Mouse (Mus musculus): ENCODE measurements around the gene Rhbdf2. TPM values are rescaled to one million over a fixed set of nuclear protein-coding genes. Genes with fewer than 3 reads are reported as not detected.
A peak's percentile ranks its signal among the peaks of the same experiment; 100 is the strongest.

Gene Rhbdf2
- polyA plus RNA-seq, 1 experiment from 2014 or later, result 3.9 TPM

GRCm38 (mm10) chr11:116579280-116579679 is 47.5 kb downstream of the Rhbdf2 start:
- WGBS, result 94% methylated on average over 3 of the region's 3 CpGs
- Histone ChIP-seq H3K27ac (replicated peaks; ENCODE audit: low read depth, low read length) (no peak overlapping the region), H3K9me3 (ENCODE audit: control insufficient read depth, low read length) (no peaks in the 10 kb centered on the region), H3K27me3 (ENCODE audit: control insufficient read depth, insufficient read depth, low read length) (no peaks in the 10 kb centered on the region), H3K9ac (ENCODE audit: low read length) (no peak overlapping the region), H3K4me3 (ENCODE audit: low read depth, low read length) (no peak overlapping the region), H3K4me2 (ENCODE audit: low read depth, severe bottlenecking) (no peak overlapping the region), H3K4me1 (ENCODE audit: control insufficient read depth, insufficient read depth, low read length) (peaks cover 8% of the 10 kb centered on the region; the same call in 1 of the 2 replicates), H3K36me3 (ENCODE audit: control insufficient read depth, insufficient read depth, low read length) (no peaks in the 10 kb centered on the region)
- ATAC-seq (ENCODE audit: insufficient number of reproducible peaks, low FRiP score, low TSS enrichment, low read depth) (no peak), DNase-seq (ENCODE audit: low spot score) (no peak)

DNA sequence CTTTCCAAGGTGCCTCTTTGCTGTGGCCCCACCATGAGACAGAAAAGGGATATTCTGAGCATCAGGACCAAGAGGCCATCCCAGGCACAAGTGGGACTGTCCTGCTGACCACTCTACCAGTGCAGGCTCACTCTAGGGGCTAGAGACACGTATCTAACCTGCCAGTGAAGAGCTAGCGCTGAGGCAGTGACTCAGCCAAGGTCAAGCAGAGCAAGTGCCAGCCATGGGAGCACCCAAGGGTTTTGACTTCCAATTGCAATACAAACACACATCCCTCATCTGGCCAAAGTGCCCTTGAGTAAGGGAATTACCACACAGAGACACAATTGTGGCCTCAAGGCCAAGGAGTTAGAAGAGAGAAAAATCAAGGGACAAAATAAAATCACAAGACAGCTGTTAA is 51.4 kb downstream of the Rhbdf2 start:
- no peaks in the 10 kb centered on the region for H3K36me3 ChIP-seq (ENCODE audit: control insufficient read depth, insufficient read depth, low read length)
- H3K9me3 ChIP-seq (ENCODE audit: control insufficient read depth, low read length), result no peaks in the 10 kb centered on the region
- no peak overlapping the region for H3K4me2 ChIP-seq (ENCODE audit: low read depth, severe bottlenecking)
- H3K4me3 ChIP-seq (ENCODE audit: low read depth, low read length), result no peak overlapping the region
- DNase-seq (ENCODE audit: low spot score), result no peak
- H3K27me3 ChIP-seq (ENCODE audit: control insufficient read depth, insufficient read depth, low read length), result no peaks in the 10 kb centered on the region
- H3K4me1 ChIP-seq (ENCODE audit: control insufficient read depth, insufficient read depth, low read length), result peaks cover 18% of the 10 kb centered on the region
- ATAC-seq (ENCODE audit: insufficient number of reproducible peaks, low FRiP score, low TSS enrichment, low read depth), result no peak
- WGBS, result 87% methylated on average over 2 of the region's 2 CpGs
- H3K9ac ChIP-seq (ENCODE audit: low read length), result no peak overlapping the region
- H3K27ac ChIP-seq (replicated peaks; ENCODE audit: low read depth, low read length), result no peak overlapping the region

- no peaks in the 10 kb centered on the region for H3K36me3 ChIP-seq (ENCODE audit: control insufficient read depth, insufficient read depth, low read length)
- peaks cover 14% of the 10 kb centered on the region for H3K4me1 ChIP-seq (ENCODE audit: control insufficient read depth, insufficient read depth, low read length)
- H3K4me2 ChIP-seq (ENCODE audit: low read depth, severe bottlenecking), result no peak overlapping the region
- H3K4me3 ChIP-seq (ENCODE audit: low read depth, low read length), result no peak overlapping the region
- DNase-seq (ENCODE audit: low spot score) (no peak), ATAC-seq (ENCODE audit: insufficient number of reproducible peaks, low FRiP score, low TSS enrichment, low read depth) (no peak)
- no peaks in the 10 kb centered on the region for H3K9me3 ChIP-seq (ENCODE audit: control insufficient read depth, low read length)
- WGBS, result 61% methylated on average over 6 of the region's 6 CpGs
- H3K9ac ChIP-seq (ENCODE audit: low read length), result no peak overlapping the region
- H3K27me3 ChIP-seq (ENCODE audit: control insufficient read depth, insufficient read depth, low read length), result no peaks in the 10 kb centered on the region
- no peak overlapping the region for H3K27ac ChIP-seq (replicated peaks; ENCODE audit: low read depth, low read length)
Observed at GRCm38 (mm10) chr11:116574982-116575381, 51.8 kb downstream of the Rhbdf2 start.

- no peak for ATAC-seq (ENCODE audit: insufficient number of reproducible peaks, low FRiP score, low TSS enrichment, low read depth)
- DNase-seq (ENCODE audit: low spot score), result no peak
- H3K4me3 ChIP-seq (ENCODE audit: low read depth, low read length), result no peak overlapping the region
- no peak overlapping the region for H3K27ac ChIP-seq (replicated peaks; ENCODE audit: low read depth, low read length)
- H3K4me1 ChIP-seq (ENCODE audit: control insufficient read depth, insufficient read depth, low read length), result peaks cover 12% of the 10 kb centered on the region
- WGBS, result 62% methylated on average over 6 of the region's 6 CpGs
- no peak overlapping the region for H3K4me2 ChIP-seq (ENCODE audit: low read depth, severe bottlenecking)
- no peaks in the 10 kb centered on the region for H3K27me3 ChIP-seq (ENCODE audit: control insufficient read depth, insufficient read depth, low read length)
- no peaks in the 10 kb centered on the region for H3K36me3 ChIP-seq (ENCODE audit: control insufficient read depth, insufficient read depth, low read length)
- H3K9ac ChIP-seq (ENCODE audit: low read length), result no peak overlapping the region
- H3K9me3 ChIP-seq (ENCODE audit: control insufficient read depth, low read length), result no peaks in the 10 kb centered on the region
Observed at GRCm38 (mm10) chr11:116574486-116574885, 52.3 kb downstream of the Rhbdf2 start.

GRCm38 (mm10) chr11:116572756-116573543 is 53.9 kb downstream of the Rhbdf2 start:
- DNase-seq (ENCODE audit: low spot score), result no peak
- Histone ChIP-seq H3K9ac (ENCODE audit: low read length) (no peak overlapping the region), H3K36me3 (ENCODE audit: control insufficient read depth, insufficient read depth, low read length) (no peaks in the 10 kb centered on the region), H3K27ac (replicated peaks; ENCODE audit: low read depth, low read length) (0 out of 2 replicates have a peak overlapping the region, but pooled peaks have one; percentile 3), H3K4me2 (ENCODE audit: low read depth, severe bottlenecking) (no peak overlapping the region), H3K4me1 (ENCODE audit: control insufficient read depth, insufficient read depth, low read length) (peaks cover 12% of the 10 kb centered on the region), H3K4me3 (ENCODE audit: low read depth, low read length) (no peak overlapping the region), H3K27me3 (ENCODE audit: control insufficient read depth, insufficient read depth, low read length) (no peaks in the 10 kb centered on the region), H3K9me3 (ENCODE audit: control insufficient read depth, low read length) (no peaks in the 10 kb centered on the region)
- no peak for ATAC-seq (ENCODE audit: insufficient number of reproducible peaks, low FRiP score, low TSS enrichment, low read depth)
- 61% methylated on average over 12 of the region's 12 CpGs for WGBS

DNA sequence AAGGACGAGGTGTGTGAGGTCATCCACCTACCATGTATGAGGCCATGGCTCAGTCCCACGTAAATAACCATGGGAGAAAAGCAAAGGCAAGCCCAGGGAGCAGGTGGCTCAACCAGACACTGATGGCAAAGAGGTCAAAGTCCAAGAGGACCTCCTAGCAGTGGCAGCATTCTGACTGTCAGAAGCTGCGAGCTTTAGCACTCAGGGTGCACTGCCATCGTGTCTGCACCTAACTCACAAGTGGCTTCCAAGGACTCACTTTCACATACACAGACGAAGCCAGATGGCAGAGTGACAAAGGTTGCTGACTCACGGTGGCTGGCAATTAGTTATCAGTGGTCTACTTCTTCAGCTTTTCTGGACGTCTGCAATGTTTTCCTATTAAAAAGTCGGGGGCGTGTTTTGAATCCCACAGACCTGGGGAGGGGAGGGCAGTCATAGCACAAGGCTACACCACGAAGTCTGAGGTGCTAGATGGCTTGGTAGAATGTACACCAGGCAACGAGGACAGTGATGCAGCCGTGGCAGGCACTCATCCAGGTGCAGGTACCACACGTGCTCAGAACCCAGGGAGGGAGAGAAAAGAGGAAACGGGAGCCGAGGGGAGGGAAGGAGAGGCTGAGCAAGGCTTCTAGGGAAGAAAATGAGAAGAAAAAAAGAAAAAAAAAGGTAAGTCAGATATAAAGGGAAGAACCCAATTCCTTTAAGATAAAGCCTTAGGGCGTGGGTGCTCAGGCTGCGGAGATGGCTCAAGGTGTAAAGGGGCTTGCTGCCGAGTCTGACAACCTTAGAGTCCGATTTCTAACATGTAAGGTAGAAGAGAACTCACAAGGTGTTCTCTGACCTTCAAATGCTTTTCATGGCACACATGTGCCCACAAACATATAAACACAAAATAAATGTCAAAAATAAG is 54.8 kb downstream of the Rhbdf2 start:
- DNase-seq (ENCODE audit: low spot score) (no peak), ATAC-seq (ENCODE audit: insufficient number of reproducible peaks, low FRiP score, low TSS enrichment, low read depth) (no peak)
- no peaks in the 10 kb centered on the region for H3K36me3 ChIP-seq (ENCODE audit: control insufficient read depth, insufficient read depth, low read length)
- H3K9me3 ChIP-seq (ENCODE audit: control insufficient read depth, low read length), result no peaks in the 10 kb centered on the region
- no peak overlapping the region for H3K4me3 ChIP-seq (ENCODE audit: low read depth, low read length)
- H3K4me2 ChIP-seq (ENCODE audit: low read depth, severe bottlenecking), result no peak overlapping the region
- H3K4me1 ChIP-seq (ENCODE audit: control insufficient read depth, insufficient read depth, low read length), result peaks cover 12% of the 10 kb centered on the region
- no peak overlapping the region for H3K9ac ChIP-seq (ENCODE audit: low read length)
- WGBS, result 81% methylated on average over 19 of the region's 19 CpGs
- no peaks in the 10 kb centered on the region for H3K27me3 ChIP-seq (ENCODE audit: control insufficient read depth, insufficient read depth, low read length)
- no peak overlapping the region for H3K27ac ChIP-seq (replicated peaks; ENCODE audit: low read depth, low read length)

GRCm38 (mm10) chr11:116570821-116571220 is 56.0 kb downstream of the Rhbdf2 start:
- Histone ChIP-seq H3K4me2 (ENCODE audit: low read depth, severe bottlenecking) (no peak overlapping the region), H3K36me3 (ENCODE audit: control insufficient read depth, insufficient read depth, low read length) (no peaks in the 10 kb centered on the region), H3K27ac (replicated peaks; ENCODE audit: low read depth, low read length) (no peak overlapping the region), H3K4me1 (ENCODE audit: control insufficient read depth, insufficient read depth, low read length) (peaks cover 10% of the 10 kb centered on the region), H3K9me3 (ENCODE audit: control insufficient read depth, low read length) (no peaks in the 10 kb centered on the region), H3K27me3 (ENCODE audit: control insufficient read depth, insufficient read depth, low read length) (no peaks in the 10 kb centered on the region), H3K9ac (ENCODE audit: low read length) (no peak overlapping the region), H3K4me3 (ENCODE audit: low read depth, low read length) (no peak overlapping the region)
- whole genome bisulfite sequencing, result 85% methylated on average over 7 of the region's 7 CpGs
- ATAC-seq (ENCODE audit: insufficient number of reproducible peaks, low FRiP score, low TSS enrichment, low read depth) (no peak), DNase-seq (ENCODE audit: low spot score) (no peak)

DNA sequence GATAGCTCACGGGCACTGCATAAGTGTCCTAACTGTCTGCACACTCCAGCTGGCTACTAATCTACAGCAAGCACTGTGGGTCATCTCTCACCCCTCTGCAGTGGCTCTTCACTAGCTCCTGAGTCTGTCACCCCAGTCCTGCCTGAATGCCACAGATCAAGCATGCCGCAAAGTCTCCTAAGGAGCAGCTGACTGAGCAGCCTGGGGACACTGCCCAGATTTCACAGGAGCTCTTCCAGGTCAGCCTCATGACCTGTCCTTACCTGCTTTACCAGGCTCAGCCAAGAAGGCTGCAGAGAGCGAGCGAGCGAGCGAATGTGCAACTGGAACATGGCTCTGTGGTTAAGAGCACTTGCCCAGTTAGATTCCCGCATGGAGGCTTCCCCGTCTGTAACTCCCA is 59.3 kb downstream of the Rhbdf2 start:
- DNase-seq (ENCODE audit: low spot score) (no peak), ATAC-seq (ENCODE audit: insufficient number of reproducible peaks, low FRiP score, low TSS enrichment, low read depth) (no peak)
- Histone ChIP-seq H3K27me3 (ENCODE audit: control insufficient read depth, insufficient read depth, low read length) (no peaks in the 10 kb centered on the region), H3K9me3 (ENCODE audit: control insufficient read depth, low read length) (no peaks in the 10 kb centered on the region), H3K4me3 (ENCODE audit: low read depth, low read length) (no peak overlapping the region), H3K36me3 (ENCODE audit: control insufficient read depth, insufficient read depth, low read length) (no peaks in the 10 kb centered on the region), H3K4me1 (ENCODE audit: control insufficient read depth, insufficient read depth, low read length) (no peaks in the 10 kb centered on the region), H3K4me2 (ENCODE audit: low read depth, severe bottlenecking) (no peak overlapping the region), H3K27ac (replicated peaks; ENCODE audit: low read depth, low read length) (no peak overlapping the region), H3K9ac (ENCODE audit: low read length) (no peak overlapping the region; the same call in 1 of the 2 replicates)
- 81% methylated on average over 8 of the region's 8 CpGs for WGBS

Measured in limb, embryonic 11.5 days (tissue).